Mouse (Mus musculus) erythroblast, embryonic 14.5 days (primary cell): ENCODE results near the gene Fgfr2.

Source experiments
- GATA1 ChIP-seq: IDR thresholded peaks from 2 replicates; pipeline ENCODE4 v1.6.1; 2012; ENCODE audit warnings: low read length, inconsistent platforms, mixed read lengths
- TAL1 ChIP-seq: IDR thresholded peaks from 3 replicates; pipeline ENCODE4 v1.6.1; 2012; ENCODE audit warnings: low read length, inconsistent platforms, mixed read lengths

DNA sequence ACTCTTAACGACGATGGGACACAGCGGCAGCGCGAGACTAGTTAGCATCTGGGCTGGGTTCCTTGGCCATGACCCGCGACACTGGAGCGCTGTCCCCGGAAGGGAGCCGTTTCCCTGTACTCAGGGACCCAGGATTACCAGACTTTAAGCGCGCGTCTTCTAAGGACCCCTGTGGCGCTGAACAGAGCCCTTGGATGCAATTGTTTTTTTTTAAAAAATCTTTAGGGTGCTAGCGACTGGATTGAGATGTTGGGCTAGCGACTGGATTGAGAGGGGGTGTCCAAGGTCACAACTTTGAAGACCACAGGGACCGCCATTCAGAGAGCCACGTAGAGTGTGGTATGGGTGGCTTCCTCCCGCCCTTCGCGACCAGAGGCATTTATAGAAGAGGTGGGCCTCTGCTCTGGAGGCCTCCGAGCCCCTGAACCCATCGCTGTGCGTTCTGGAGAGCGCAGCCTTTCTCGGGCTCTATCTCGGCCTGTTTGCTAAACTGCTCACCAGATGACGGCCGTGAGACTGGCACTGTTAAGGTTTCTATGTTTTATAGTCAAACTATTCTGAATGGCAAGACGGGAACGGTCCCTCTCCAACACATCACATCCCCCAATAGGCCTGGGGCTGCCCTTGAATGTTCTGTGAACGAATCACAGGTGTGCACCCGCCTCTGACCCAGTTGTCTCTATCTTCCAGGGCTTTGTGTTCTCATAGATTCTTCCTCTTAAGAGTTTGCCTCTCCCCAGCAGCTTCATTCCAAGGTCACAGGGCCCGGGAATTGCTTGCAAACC is 1.7 kb upstream of the Fgfr2 start:
- TF ChIP-seq GATA1 (no peak), TAL1 (no peak)
